Mouse (Mus musculus): ENCODE data around the gene Zbtb20.

Zbtb20 gene

GRCm38 (mm10) chr16:43080923-43081702, 205.4 kb downstream of the Zbtb20 start:
- peak; percentile 92 for DNase-seq

GRCm38 (mm10) chr16:43081995-43082394, 206.3 kb downstream of the Zbtb20 start:
- DNase-seq = no peak

DNA sequence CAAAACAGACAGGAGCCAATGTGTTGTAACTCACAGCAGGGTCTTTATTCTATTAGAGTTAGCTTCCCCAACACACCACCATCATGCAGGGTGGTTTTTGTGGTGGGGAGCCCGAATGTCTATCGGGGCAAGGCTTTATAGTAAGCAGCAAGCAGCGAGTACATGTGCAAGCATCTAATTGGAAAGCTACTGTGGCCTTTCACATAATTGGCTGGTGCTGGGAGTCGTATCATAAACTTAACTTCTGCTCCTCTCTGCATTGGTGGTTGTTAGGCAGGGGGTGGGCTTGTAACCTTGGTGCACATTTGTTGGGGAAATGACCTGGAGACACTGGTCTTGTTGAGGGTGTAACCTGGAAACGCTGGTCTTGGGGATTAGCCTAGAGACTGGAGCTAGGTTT, 207.1 kb downstream of the Zbtb20 start:
- peak; percentile 91 for DNase-seq

GRCm38 (mm10) chr16:43090188-43090587, 214.5 kb downstream of the Zbtb20 start:
- no peak for DNase-seq

- no peak for DNase-seq
Measured at GRCm38 (mm10) chr16:43094161-43094560, 218.5 kb downstream of the Zbtb20 start.

- DNase-seq = no peak
Measured at GRCm38 (mm10) chr16:43094756-43095155, 219.1 kb downstream of the Zbtb20 start.

DNA sequence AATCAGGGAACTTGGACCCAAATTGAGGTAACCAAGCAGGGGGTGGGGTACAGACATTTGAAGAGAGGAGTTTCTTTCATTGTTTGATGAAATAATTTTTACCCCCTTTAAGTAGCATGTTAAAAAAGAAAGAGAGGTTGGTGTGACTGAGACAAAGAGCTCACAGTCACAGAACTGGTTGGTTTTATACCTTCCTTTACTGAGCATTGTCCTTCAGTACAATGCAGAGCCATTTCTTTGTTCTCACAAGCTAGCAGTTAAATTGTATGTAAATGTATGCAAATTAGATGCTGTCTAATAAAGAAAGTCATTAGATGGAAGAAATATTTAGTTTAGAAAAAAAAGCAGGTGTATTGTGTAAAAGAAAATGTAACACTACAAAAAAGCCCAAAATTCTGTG, 220.4 kb downstream of the Zbtb20 start:
- DNase-seq = no peak

DNA sequence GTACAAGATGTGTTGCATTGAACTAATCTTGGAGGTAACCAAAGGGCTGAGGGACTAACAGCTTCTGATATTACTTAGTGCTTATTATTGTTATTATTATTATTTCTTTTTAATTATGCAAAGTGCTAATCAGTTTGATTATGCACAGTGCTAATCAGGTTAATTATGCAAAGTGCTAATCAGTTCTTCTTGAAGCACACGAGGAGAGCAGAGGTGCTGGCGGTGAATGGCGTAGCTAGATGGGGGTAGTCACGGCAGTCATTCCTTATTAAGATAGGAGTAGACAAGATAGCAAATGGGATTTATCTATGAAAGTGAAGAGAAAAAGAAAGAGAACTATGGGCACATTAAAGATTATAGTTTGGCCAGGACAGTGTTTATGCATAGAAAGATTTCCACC, 222.5 kb downstream of the Zbtb20 start:
- DNase-seq = no peak

DNA sequence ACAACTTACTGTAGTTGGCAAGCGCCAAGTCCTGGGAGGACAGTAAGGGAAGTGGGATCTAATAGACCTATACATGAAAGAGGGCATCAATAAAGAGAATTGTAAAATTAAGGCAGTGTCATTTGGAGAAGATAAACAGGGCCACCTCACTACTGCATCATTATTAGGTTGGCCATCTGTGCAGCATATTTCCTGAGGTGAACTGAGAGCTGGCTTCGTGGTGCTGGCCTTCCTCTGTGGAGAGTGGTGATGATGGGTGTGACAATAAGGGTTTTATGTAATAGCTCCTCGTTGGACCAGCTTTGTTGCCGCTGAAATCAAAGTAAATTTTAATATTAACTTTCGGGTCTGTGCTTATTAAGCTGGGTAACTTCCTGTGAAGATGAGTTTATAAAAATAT, 223.0 kb downstream of the Zbtb20 start:
- DNase-seq = no peak

GRCm38 (mm10) chr16:43111288-43111687, 235.6 kb downstream of the Zbtb20 start:
- no peak for DNase-seq

DNA sequence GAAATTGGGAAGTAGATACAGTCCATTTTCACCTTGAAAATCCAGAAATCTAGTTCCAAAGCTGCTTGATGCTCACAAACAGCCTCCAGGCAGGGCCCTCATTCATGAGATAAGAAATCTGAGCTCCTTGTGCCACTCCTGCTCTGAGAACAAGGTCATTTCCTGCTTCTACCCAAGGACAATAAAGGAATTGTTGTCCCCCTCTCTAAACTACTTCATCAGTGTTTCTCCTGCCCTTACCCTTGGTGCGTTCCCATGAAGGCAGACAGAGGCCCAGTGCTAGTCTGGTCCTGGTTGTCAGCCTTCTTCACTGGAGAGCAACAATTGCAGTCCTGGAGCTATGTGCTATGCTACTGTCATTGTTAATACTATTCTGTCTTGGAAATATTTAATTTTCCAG, 238.3 kb downstream of the Zbtb20 start:
- DNase-seq = no peak

- no peak for DNase-seq
Measured at GRCm38 (mm10) chr16:43129966-43130365, 254.3 kb downstream of the Zbtb20 start.

DNA sequence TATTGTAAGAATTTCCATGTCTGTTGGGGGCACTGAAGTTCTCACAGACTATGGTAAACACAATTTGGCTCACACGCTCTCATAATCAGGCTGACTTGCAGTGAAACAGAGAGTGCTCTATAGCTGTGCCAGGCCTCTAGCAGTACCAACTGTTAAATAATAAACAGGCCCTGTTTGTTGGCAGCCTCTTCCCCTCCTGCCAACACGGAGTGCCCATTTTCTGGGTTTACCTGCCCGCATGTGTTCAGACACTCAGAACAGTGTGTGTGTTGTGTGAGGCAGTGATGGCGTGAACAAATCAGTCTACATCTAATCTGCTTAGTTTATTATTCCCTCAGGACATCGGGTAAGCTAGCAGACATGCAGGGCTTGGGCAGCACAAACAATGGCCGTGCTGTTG, 254.9 kb downstream of the Zbtb20 start:
- no peak for DNase-seq

- DNase-seq = no peak
Measured at GRCm38 (mm10) chr16:43131077-43131476, 255.4 kb downstream of the Zbtb20 start.

DNA sequence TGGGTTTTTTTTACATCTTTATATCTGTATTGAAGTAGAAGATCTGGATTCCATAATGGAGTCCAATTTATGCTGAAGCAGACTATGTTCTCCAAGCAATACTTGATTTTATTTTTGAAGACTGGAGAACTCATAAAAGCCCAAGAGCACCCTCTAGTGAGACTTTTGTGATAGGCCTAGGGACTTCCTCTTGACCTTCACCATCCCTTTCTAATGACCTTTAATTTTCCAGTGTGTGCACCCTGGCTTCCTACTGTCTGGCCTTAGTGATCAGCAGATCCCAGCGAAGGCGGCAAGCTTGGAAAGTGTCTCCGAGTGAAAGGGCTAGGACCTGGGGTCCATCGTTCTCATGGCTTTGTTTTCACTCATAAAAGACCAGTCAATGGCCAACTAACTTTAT, 292.8 kb downstream of the Zbtb20 start:
- peak; percentile 86 for DNase-seq

DNA sequence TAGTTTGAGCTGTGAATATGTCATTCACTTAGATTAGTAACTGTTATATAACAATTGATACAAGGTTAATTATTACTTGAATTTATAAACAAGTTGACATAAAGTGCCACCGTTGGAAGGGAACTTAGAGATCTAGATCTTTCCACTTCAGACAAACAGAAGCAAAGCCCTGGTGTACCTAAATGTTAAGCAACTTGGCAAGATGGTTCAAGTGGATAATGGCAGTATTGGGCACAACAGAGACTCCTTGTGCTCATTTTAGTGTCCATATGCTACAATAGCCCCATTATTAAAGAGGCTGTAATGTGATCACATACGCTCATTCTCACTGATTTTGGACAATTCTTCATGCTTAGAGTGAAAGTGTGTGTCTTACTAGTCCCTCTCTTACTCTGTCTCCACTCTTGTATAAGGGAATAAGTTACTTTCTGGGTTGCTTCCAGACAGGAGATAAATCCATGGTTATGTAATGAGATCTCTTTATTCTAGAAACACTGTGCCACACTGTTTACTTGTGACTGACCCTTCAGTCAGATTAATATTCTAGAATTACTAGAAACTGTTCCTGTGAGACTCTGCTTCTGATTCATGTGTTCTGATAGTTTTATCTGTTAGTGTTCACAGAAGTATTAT, 293.7 kb downstream of the Zbtb20 start:
- no peak for DNase-seq

DNA sequence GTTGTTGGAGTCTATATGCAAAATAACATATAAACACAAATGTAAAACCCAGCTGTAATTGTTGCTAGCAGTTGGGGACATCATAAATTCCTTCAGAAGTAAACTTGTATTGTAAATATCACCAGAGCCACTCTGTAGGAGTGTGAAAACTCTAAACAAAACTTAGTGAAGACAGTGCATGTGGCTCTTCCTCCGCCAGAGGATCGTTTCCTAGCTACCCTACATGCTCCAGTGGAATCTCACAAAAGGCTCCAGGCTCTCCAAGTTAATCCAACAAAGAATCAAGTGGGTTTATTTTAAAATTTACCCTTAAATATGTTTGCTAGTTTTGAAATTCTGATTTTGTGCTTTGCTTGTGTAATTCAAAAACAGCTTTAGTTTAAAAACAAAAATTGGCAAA, 296.5 kb downstream of the Zbtb20 start:
- no peak for DNase-seq

- DNase-seq = no peak
Measured at GRCm38 (mm10) chr16:43172912-43173311, 297.2 kb downstream of the Zbtb20 start.

- no peak for DNase-seq
Measured at GRCm38 (mm10) chr16:43174815-43175214, 299.1 kb downstream of the Zbtb20 start.

DNA sequence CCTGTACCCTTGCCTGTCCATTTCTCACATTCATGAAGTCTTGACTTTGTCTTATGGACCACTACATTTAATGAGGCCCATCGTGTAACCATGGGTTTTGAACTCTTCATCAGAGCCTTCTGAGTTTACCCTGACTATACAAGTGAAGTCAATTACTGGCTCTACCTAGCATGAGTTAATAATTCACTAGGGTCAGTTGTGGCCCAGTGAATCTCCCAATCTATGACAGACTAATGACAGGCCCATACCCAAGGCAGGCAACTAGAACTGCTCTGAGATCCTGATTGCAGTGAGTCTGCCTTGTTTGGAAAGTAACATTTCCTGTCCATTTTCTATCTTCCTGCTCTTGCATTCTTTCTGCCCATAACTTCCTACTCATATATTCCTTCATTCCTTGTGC, 305.4 kb downstream of the Zbtb20 start:
- no peak for DNase-seq

GRCm38 (mm10) chr16:43190390-43190789, 314.7 kb downstream of the Zbtb20 start:
- no peak for DNase-seq

DNA sequence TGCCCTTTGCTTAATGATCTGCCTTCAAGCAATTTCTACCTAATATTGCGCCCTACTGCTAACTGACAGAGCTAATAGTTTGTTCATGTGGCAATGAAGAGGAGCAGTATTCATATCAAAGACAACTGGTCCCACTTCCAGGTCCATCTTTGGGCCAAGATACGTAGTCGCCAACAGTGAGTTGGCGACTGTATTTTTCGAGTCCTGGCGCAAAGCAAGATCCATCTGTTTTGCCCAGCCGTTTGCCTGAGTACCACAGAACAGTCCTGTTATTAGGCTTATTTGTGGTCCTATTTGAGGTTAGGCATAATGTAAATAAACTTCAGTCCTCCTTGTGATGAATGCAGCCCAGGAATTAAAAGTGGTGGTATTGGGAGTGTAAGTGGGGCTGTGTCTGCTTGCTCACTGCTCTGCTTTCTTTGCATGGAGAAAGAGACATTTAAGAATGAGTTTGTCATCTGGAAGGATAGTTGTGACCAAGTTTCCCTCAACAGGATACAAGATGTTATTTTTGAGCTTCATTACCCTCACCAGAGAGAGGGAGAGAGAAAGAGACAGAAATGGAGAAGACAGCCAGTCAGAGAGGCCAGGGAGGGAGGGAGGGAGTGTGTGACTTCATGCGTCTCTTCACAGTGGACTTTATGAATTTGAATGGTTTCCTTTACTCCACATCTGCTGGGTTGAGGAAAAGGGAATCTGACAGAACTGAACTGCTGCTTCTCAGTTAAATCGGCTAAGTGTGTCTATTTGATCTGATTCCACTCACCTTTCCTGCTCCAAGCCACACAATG, 315.6 kb downstream of the Zbtb20 start:
- DNase-seq = no peak

- no peak for DNase-seq
Measured at GRCm38 (mm10) chr16:43193631-43194239, 318.1 kb downstream of the Zbtb20 start.

Data from heart, adult 11 months (tissue).